Mouse (Mus musculus) 3T3-L1 (cell line): ENCODE results near the gene Rbl1.

Experiments used
- DNase-seq: peaks from one replicate; pipeline ENCODE4 v3.0.0-alpha.2; 2015; ENCODE audit warnings: low read depth, low spot score

Gene Rbl1

DNA sequence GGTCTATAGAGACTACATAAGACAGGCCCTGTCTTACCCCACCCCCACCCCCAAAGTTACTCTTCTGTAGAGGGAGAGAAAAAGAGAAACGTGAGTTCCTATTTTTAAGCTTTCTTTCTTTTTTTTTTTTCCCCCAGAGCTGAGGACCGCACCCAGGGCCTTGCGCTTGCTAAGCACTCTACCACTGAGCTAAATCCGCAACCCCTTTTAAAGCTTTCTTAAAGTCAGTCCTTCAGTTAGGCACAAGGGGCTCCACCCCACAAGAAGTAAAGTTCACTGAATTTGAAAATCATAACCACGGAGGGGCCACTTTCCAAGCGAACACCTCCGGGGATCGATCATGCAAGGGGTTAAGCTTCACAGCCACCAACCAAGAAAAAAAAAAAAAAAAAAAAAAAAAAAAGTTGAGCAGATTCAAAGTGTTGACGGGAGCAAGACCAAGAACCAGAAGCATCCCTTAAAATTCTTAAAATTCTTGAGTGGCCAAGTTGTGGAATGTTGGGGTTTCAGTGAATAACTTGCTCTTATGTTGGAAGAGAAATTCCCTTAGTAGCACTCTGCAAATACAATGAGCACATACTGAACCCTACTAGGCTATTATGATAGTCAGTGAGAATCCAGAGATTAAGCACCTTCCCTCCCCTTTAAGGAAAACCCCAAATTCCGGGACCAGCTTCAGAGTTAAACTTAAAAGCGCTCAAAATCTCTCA, 70.4 kb downstream of the Rbl1 start:
- DNase-seq = peak; percentile 71

DNA sequence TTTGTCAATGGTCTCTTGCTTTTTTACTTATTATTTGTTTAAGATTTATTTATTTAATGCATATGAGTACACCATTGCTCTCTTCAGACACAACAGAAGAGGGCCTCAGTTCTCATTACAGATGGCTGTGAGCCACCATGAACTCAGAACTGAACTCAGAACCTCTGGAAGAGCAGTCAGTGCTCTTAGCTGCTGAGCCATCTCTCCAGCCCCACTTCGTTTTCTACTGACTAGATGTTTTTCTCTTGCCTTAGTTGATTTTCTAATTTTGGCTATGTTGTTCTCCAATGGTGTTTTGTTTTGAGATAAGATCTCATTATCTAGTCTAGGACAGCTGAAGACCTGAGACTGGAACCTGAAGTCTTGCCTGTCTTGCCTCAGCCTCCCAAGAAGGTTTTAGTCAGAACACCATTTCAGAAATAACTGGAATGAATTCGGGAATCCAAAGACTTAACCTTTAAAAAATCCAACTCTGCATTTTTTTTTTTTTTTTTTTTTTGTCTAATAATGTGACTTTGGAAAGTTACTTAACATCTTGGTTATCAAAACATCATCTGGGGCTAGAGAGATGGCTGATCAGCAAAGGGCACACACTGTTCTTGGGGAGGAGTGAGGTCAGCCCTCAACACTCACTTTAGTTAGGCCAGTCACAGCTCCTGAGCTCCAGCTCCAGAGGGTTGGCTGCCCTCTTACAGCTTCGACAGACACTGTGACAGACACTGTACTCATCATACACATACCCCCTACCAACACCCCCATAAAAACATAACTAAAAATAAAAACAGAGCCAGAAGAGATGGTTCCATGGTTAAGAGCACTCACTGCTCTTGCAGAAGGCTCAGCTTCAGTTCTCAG, 71.4 kb downstream of the Rbl1 start:
- no peak for DNase-seq

DNA sequence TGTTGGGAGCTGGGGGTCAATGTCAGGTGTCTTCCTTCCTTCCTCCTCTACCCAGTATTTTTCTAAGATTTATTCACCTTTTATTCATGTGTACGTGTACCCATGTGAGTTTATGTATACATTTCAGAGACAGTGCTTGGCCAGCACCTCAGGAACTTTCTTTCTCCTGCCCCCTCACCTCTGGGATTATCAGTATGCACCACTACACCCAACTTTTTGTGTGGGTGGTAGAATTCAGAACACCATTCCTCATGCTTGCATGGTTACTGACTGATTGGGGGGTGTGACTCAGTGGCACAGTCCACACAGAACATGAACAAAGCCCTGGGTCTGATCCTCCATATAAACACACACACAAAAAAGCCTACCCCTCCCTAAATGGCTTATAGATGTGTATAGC, 72.2 kb downstream of the Rbl1 start:
- no peak for DNase-seq

DNA sequence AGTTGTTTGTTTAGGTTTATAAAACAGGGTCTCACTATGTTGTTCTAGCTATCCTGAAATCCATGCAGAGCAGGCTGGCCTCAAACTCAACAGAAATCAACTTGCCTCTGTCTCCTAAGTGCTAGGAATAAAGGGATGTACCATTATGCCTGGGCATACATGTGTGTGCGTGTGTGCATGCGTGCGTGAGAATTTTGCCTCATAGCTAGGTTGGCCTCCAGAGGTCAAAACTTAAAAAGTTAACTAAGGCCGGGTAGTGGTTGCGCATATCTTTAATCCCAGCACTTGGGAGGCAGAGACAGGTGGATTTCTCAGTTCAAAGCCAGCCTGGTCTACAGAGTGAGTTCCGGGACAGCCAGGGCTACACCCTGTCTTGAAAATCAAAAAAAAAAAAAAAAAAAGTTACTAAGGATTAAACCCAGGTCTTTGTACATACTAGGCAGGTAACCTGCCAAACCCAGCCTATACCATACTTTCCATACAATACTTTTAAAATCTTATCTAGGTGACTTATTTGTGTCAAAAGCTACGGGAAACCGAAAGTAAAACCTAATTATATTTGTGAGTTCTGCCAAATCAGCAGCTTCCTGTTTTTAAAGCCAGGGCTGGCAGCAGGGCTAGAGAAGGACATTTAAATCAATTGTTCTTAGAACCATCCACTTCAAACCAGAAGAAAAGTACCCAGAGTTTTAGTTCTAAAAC, 73.4 kb downstream of the Rbl1 start:
- DNase-seq = peak; percentile 67

DNA sequence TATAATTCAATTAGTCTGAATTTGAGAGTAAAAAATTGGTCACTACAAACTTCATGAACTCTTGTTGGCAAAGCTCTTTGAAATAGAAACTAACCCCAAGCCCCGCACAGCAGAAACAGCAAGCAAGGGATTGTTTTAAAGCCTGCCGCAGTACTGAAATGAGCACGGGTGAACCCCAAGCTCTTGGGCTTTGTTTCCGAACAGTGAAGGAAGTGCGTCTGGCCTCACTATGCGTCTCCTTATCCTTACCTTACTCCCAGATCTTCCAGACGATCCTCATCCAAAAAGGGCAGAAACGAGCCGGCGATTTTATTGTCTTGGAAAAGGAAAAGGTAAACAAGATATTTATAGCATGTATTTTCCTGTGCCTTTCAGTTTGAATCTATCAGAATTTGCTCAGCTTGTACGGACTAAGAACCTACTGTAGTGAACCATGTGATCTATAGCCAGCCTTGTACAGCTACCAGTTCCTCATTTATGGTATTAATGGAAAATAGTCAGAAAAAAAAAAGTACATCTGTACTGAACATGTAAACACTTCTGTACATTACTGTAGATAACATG, 74.7 kb downstream of the Rbl1 start:
- DNase-seq = no peak

DNA sequence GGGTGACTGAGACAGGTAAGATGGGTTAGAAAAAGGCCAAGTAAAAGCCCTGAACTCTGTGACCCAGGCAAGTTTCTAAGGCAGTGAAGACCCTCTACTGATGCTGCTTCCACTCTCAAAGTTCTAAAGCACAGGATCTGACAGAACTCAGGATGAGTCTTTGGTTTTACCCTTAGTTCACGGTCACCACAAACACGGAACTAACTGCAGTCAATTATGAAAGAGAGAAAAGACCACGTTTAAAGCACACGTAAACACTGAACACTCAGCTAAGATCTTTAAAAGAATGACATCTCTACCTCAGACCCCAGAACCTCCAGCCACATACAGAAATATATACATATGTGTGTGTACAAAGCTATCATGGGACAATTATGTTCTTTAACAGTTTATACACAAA, 75.2 kb downstream of the Rbl1 start:
- DNase-seq = no peak

DNA sequence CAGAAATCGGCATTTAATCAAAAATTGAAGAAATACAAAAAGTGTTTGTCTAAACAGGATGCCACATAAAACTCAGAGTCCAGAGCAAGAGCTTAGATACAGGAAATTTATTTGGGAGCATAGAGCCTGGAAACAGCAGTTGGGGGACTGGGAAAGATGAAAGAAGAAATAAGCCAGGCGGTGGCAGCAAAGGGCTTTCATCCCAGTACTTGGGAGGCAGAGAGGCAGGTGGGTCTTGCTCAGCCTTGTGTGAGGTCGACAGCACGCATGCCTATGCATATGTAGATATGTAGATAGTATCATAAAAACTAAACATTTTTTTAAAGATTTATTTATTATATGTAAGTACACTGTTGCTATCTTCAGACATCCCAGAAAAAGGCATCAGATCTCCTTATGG, 76.3 kb downstream of the Rbl1 start:
- DNase-seq = no peak

- no peak for DNase-seq
These were observed 77.0 kb downstream of the Rbl1 start for GRCm38 (mm10) chr2:157127370-157127769.

DNA sequence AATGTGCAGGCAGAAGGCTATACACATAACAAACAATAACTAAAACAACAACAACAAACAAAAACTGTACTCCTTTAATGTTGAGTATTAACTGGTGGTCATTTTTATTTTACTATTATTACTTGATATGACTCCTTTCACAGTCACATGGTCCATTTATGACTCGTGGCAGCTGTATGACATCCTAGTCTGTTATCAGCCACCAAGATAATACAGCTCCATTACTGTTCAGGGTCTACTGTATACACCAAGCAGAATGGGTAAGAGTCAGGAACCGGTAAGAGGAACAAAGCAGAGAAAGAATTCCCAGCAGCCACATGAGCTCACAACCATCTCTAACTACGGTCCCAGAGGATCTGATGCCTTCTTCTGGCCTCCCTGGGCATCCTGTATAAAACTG, 79.1 kb downstream of the Rbl1 start:
- no peak for DNase-seq

DNA sequence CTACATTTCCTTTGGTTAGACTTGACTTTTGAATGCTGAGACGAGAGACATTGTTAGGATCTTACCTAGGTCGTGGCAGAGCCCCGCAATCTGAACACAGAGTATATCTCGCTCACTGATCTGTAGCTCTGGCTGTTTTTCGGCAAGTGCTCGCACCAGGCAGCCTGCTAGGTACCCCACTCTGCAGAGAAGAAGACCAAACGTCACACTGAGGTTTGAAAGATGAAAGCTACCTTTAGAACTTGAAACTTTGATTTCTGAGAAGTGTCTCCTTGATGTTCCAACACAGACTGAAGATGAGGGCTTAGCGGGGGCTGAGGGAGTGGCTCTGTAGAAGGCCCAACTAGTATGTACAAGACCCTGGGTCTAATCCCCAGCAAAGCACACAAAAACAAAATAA, 82.6 kb downstream of the Rbl1 start:
- DNase-seq = no peak

GRCm38 (mm10) chr2:157119075-157119474, 85.3 kb downstream of the Rbl1 start:
- no peak for DNase-seq

DNA sequence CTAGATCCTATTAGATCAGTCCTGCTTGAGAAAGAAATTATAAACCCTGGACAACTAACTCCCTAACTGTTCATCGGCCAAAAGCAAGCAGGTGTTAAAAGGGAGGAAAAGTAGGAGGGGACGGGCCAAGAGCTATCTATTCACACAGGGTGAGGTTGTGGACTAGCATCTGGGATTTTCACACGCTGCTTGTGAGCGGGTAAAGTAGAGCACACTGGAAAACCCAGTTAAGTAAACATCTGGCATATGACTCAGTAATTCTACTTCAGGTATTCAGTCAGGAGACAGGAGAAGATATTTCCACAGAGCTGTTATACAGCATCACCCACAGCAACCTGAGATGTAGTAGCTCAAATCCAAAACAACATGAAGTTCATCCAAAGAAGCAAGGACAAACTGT, 85.8 kb downstream of the Rbl1 start:
- no peak for DNase-seq

- peak; percentile 81 for DNase-seq
These were observed 87.4 kb downstream of the Rbl1 start for GRCm38 (mm10) chr2:157116964-157117363.

DNA sequence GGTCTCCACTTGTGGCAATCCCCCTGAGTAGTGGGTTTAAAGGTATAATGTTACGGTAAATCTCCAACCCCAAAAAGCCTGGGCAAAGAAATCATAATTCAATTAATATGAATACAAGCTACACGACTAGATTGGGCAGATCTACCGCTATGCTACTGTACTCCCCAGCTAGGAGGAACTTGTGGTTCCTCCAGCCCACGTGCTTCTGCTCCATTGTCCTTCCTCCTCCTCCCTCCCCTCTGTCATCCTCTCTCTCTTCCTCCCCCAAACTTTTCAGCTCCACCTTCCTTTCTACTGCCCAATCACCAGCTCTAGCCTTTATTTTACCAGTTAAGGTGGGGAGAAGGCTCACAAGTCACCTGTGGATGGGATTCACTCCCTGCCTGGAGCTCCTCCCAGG, 96.1 kb downstream of the Rbl1 start:
- DNase-seq = no peak

DNA sequence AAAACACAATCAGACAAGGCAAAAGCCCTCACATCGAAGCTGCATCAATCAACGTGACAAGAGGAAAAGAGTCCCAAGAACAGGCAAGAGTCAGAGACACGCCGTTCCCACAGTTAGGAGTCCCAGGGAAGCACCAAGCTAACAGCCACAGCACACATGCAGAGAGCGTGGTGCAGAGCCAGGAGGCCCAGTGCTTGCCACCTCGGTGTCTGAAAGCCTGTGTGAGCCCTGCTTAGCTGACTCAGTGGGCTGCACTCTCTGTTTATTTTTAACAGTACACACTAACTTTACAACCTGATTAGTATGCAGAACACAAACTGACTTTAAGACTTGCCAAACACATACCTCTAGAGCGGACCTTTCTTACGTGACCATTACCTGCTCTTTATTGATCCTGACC, 99.9 kb downstream of the Rbl1 start:
- no peak for DNase-seq

DNA sequence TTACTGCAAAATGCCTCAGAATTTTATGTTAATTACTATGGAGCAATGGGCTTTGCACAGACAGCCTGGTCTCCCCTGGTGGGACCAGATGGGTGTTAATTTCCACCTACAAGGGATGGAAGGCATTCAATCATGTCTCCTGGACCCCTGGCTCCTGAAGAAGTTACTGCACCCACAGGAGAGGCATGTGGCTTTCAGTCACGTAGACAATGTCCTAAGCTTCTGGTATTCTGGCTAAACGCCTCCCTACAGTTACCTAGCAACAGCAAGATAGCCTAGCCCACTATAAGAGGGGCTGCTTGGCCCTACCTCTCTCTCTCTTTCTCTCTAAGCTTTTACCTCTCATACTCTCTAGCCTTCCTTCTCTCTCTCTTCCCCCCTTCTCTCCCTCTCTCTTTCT, 102.1 kb downstream of the Rbl1 start:
- DNase-seq = no peak

DNA sequence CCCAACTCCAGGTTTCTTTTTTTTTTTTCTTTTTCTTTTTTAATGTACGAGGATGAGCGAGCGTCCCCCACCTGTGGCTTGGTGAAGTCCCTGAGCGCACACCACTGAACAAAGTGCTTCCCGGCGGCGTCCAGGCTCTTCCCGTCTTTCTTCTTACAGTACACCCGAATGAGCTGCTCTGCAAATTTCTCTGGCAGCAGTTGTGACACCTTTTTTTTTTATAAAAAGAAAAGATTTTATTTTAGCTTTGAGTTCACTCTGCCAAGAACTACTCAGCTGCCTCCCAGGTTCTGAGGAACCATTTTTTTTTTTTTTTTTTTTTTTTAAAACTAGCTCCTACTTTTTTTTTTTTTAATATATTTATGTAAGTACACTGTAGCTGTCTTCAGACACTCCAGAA, 102.7 kb downstream of the Rbl1 start:
- no peak for DNase-seq

GRCm38 (mm10) chr2:157100319-157100605, 104.1 kb downstream of the Rbl1 start:
- DNase-seq = no peak

DNA sequence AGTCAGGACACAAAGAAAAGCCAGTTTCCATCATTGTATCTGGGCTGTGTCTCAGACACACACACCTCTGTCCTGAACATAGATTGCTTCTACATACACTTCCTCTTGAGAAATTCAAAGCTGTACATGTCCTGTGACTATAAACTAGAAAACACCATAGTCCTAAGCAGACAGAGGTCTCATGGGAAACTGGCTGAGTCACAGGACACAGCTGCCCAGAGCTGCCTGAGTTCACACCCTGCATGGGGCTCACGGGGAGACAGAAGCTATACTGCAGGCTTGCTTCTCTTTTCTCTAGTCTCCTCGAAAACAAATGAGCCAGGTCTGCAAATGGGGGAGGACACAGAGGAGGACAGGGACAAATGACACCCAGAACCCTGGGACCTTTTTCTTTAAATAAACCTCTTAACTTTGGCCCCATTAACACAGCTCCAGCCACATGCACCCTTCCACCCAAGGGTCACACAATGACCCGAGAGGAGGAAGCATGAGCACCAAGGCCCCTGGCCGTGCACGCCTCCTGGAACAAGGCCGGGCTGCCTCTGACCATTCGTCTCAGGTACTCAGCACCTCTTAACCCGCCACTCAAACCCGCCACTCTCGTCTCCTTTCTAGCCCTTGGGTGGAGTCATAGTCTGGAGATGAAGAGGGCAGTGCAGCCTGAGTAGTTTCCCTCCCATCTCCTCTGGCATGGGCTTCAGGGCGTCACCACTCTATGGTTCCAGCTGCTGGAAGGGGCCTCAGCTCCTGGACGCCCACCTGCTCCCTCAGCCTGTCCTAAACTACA, 104.6 kb downstream of the Rbl1 start:
- DNase-seq = peak; percentile 52
